Mouse (Mus musculus): Measurements from ENCODE around the gene Bcl2l13.
"Not testable (repeated sequence)": the region's sequence is repeated elsewhere in the genome, so short reads cannot be mapped to it uniquely, and the experiment has no call there.

- not testable (repeated sequence) for TF ChIP-seq CTCF (IDR thresholded peaks at IDR 0.05; ENCODE audit: low read depth, low read length); POLR2AphosphoS5 (IDR thresholded peaks at IDR 0.05; ENCODE audit: insufficient replicate concordance, low read depth, low read length); GATA1 (IDR thresholded peaks at IDR 0.05; ENCODE audit: borderline replicate concordance, low read length); GATA2 (IDR thresholded peaks at IDR 0.05; ENCODE audit: borderline replicate concordance, low read depth, low read length)
Observed at GRCm38 (mm10) chr6:120907876-120908597, 72.0 kb downstream of the Bcl2l13 start.

Measured in G1E (cell line).